Mouse (Mus musculus): Measurements from ENCODE around the gene Wasf2.
"Not testable (repeated sequence)": the region's sequence is repeated elsewhere in the genome, so short reads cannot be mapped to it uniquely, and the experiment has no call there.

The Wasf2 gene

DNA sequence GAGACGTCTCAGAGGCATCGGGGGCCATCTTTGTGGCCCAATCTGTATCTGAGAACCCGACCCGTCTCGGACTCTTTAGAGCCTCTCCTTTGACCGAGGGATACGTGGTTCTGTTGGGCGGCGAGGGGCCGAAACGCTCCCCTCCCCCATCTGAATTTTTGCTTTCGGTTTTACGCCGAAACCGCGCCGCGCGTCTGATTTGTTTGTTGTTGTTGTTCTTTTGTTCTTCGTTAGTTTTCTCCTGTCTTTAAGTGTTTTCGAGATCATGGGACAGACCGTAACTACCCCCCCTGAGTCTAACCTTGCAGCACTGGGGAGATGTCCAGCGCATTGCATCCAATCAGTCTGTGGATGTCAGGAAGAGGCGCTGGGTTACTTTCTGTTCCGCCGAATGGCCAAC, 33.6 kb upstream of the Wasf2 start:
- in situ Hi-C loops (cut with MboI, MseI), result not testable (repeated sequence)

DNA sequence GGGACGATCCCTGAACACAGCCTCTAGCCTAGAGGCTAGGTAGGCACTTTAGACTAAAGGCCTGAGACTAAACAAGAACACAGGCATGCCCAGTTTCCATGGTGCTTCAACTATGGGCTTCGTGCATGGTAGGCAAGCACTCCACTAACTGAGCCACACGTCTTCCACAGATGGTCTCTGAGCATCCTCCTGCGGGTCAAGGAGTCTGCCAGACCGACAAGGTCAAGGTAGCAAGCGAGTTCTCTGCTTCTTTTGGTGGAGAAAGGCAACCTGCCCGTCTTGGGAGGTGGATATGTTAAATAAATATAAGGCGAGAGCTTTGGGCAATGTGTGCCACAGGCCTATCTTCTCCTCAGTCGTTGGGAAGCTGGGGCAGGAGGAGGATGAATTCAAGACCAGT, 28.6 kb upstream of the Wasf2 start:
- in situ Hi-C loops (cut with MboI, MseI), result no loop called here

DNA sequence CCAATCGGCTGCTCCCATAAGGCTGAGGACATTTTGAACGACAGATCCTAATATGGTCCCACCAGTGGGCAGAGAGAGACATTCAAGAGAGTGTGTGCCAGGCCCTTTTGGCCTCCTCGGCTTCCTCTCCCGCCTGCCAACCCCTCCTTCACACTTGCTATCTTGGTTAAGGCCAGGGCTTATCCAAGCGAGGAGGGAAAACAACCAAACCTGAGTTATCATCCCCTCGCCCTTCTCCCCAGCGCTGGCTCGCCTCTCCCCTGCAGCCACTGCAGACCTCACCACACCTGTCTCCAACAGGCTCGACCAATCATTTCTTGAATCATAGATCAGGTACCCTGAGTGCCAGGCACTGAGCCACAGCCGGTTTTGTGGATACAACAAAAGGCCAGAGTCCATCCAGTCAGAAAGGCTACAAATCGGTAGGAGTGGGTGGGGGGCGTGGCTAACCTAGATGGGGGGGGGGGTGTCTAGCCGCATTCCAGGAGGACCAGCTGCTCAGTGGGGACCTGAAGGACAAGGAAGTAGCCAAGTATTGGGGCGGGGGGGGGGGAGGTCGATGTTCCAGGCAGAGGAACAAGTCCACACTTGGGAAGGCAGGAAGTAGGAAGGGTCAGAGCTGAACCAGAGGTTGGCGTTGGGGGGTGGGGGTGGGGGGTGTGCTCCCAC, 26.6 kb upstream of the Wasf2 start:
- in situ Hi-C loops (cut with MboI, MseI), result no loop called here

DNA sequence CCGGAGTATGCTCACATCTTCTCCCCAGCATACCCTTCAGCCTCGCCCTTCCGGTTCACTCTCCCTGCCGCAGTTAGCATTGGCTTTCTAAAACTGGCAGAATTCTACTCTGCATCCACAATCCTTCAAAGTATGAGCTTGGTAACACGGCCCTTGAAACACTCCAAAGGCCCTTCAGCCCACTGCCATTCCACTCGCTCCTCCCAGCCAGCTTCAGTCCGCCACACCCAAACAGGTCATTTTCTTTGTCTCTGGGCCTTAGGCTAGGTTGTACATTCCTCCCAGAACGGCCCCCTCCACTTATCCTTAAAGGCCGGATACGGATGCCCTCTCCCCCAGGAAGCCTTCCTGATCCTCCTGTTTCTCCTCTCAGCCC, 26.1 kb upstream of the Wasf2 start:
- in situ Hi-C loops (cut with MboI, MseI), result no loop called here

DNA sequence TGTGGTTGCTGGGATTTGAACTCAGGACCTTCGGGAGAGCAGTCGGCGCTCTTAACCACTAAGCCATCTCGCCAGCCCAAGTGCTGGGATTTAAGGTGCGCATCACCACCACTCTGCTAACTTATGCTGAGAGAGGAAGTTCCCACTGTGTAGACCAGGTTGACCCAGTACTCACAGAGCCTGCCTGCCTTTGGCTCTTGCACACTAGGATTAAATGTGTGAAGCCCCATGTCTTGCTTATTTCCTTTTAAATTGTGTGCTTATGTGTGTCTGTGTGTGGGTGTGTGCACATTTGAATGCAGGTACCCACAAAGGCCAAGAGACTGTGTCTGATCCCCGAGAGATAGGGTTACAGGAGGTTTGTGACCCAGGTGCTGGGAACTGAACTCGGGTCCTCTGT, 23.6 kb upstream of the Wasf2 start:
- in situ Hi-C loops (cut with MboI, MseI), result no loop called here

DNA sequence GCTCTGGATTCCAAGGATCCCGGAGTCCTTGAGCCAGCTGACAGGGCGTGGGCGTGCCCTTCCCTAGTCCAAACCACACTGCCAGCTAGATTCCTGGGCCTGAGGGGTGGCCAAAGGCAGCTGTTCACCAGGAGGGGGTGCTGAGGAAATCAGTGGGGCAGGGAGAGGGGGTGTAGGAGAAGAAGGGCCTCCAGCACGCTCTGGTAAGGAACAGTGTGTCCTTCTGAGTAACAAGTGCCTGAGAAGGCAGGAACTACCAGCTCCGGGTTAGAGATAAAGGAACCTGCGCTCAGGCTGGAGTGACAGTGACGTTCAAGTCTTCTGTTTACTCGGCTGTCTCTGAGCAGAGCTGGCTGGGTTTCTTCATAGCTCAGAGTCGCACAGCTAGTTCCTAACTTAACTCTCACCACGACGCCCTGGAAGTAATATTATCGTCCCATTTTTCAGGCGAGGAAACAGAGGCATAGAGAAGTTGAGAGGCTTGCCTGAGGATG, 22.5 kb upstream of the Wasf2 start:
- in situ Hi-C loops (cut with MboI, MseI), result no loop called here

DNA sequence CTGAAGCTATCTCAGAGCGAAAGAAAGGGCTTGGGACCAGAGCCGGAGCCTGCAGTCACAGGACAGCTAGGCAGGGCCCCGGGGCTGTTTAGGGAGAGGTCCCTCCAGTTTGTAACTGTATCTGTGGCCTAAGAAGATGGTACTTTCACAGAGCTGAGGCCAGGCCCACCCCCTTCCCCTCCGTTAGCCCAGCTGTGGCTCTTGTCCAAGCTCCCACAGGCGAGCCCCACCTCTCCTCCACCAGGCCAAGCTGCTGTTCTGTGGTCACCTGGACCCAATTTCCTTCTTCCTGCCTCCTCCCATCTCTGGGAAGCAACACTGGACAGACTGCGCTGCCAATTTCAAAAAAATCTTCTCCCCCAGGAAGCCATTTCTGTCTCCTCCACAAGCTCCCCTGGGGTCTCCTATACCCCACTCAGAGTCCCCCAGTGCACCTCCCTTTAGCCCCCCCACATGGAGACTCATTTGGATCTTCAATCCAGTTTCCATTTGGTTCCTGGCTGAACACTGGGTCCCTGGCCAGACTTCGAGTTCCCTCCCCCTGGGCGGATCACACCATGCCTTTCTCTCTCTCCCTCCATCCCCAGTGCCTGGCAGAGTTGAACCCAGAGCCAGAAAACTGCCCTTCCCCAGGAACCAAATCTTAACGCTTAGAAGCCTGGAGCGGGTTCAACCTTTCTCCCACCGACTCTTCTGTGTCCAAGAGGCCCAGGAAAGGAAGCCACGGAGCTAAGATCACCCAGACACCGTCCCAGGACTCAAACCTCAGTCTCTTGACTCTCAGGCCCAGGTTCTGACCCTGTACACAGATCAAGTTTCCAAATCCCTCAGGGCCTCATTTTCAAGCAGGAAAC, 21.6 kb upstream of the Wasf2 start:
- in situ Hi-C loops (cut with MboI, MseI), result no loop called here

DNA sequence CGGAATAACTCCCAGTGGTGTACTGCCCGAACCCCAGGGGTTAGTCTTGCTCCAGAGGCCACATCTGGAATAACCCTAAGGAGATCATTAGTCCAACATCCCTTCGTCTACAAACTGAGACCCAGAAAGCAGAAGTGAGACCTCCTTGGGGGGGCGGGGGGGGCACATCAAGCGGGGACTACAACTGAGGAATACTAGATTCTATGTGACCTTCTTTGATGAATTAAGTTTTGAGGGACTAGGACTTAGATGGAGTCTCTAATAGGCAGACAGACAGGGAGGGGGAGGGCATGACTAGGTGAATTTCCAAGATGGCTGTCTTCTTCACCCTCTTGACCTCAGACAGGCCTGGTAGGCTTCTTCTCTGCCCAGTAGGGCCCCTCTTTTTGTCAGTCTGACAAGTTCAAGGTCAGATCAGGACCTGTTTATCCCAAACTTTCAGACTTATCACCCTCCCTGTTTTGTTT, 20.9 kb upstream of the Wasf2 start:
- in situ Hi-C loops (cut with MboI, MseI), result no loop called here

DNA sequence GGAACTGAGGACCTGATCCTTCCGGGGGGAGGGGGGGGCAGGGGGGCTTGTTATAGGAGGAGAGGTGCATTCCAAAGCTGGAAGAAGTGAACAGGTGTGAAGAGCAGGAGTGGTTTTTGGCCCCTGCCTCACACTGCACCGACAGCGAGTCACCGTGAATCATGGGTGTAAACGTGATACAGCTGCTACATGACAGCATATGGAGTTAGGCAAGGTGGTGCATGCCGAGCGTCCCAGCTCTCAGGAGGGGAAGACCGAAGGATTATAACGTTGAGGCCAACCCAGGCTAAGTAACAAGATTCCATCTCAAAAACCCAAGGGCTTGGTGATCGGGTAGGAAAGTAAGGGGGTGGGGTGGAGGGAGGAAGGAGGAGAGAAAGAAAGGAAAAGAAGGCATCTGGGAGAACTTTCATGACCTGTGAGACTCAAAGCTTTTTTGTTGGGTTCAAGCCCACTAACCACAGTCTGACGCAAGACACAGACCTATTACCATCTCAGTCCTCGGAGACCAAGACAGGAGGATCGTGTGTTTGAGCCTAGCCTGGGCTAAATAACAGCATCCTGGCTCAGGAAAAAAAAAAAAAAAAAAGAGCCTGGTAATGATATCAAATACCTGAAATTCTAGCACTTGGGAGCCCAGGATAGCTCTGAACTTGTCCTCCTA, 18.0 kb upstream of the Wasf2 start:
- in situ Hi-C loops (cut with MboI, MseI), result no loop called here

DNA sequence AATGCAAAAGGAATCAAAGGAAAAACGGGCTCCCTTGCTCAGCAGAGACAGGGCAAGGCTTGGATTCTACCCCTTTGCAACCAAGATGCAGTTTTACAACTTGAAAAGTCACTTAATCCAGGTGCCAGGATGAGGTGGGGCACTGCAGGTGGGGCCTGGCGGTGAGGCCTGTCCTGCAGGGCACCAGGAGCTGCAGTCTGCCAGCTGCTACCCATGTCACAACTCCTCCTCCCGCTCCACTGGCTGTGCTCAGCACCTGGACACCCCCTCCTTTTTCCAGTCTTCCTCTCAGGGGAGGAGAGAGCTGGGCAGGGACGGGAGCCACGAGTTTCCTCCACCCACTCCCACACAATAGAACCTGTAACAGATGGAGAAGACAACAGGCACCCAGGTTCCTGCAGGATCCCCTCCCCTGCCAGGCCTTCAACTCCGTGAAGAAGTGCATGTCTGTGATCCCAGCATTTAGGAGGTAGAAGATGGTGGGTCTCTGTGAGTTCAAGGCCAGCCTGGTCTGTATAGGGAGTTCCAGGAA, 16.9 kb upstream of the Wasf2 start:
- in situ Hi-C loops (cut with MboI, MseI), result no loop called here

DNA sequence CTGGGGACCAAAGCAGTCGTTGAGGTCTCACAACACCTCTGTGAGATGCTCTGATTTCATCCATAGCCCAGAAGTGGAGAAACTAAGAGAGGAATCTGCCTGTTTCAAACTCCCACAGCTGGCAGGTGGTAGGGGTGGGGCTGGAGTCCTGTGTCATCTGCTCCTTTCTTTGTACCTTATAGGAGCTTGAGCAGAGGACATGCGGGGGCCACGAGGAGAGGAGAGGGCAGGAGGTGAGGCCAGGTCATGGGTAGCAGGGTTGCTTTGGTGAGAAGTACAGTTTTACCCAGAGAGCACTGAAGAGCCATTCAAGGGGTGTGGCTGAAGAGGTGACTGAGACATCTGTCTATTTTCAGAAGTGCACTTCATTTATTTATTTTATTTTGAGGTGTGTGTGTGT, 15.5 kb upstream of the Wasf2 start:
- in situ Hi-C loops (cut with MboI, MseI), result no loop called here

DNA sequence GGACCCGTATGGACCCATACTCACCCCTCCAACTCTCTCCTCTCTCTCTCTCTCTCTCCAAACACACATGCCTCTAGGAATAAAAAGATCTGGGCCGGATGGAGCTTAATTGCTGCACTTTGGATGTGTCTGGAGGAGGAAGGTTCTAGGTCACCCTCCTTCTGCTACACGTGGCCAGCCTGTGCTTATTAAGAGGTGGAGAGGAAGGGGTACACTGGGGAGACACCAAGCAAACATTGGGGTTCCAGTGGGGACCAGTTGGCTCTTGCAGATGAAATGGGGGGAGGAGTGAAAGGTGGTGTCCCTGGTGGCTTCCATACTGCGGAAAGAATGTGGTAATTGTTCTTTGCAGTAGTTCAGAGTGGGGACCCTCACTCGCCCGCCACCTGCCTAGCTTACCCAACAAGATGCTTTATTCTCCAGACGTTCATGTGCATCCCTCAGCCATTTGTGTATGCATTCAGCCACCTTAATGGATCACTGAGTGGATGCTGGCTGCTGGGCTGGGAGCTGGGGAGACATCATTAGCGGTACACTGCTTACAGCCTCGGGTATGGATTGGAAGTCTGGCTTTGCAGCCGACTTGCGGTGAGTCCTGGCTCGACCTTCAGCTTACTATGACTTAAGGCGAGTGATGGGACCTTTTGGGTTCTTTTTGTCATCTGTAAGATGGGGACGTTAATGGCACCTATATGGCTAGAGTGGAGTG, 14.4 kb upstream of the Wasf2 start:
- in situ Hi-C loops (cut with MboI, MseI), result no loop called here

DNA sequence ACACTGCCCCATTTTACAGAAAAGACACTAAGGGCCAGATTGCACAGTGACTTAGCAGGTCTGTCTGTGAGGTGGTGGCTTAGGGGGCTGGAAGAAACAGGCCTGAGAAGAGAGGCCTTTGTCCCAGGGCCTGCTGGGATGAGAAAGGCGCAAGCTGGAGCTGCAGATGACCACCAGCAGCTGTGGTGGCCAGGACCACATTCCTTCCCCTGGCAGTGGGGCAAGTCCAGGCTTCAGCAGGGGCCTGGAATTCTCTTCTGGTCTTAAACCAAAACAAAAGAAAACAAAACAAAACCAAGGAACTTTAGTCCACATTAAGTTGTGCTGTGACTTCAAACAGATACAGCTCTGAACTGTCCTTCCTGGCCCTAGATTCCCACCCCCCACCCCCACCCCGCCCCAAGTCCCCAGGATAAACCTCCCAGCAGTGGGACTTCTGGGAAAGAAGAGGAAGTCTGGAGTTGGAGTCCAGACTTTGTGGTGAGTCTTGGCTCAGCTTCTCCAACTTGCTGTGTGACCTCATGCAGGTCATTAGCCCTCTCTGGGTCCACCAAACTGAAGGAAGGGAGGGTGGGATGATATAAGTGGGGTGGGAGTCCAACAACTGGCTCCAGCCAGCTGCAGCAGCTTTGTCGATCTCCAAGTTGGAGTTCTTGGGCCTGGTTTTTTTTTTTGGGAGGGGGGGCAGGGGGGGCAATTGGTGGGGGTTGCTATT, 13.4 kb upstream of the Wasf2 start:
- in situ Hi-C loops (cut with MboI, MseI), result no loop called here

DNA sequence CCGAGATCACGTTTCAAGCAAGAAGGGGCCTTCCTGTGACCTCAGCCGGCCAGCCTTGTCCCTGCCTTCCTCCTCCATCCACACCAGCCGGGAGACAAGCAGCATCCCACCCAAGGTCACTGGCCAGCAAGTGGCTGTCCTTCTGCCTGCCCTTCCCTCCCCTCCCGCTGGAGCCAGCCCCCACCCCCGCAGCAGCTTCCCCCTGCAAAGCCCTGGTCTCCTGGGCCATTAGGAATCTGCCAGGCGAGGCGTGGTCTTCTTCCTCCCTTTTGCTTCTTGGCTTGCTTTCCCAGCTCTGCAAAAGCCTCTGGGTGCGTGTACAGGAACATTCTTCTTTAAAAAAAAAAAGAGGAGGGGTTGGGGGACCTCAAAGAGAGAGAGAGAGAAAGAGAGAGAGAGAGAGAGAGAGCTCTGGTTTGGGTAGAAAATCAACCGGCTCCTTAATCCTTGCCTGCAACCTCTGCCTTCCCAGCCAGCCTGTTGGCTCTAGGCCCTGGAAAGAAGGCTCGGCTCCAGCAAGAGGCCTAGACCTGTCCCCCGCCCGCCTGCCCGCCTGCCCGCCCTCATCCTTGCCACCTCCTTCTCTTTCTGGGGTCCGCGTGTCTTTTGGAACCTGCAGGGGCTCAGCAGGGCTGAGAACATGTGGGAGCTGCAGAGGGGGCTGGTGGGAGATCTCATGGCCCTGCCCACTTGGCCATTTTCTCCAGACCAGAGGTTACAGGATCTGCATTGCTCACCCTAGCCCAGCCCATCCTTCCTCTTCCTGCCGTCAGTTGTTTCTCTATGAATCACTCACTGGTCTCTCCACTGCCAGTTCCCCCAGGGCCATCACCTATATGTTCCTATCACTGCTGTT, 12.5 kb upstream of the Wasf2 start:
- in situ Hi-C loops (cut with MboI, MseI), result no loop called here

DNA sequence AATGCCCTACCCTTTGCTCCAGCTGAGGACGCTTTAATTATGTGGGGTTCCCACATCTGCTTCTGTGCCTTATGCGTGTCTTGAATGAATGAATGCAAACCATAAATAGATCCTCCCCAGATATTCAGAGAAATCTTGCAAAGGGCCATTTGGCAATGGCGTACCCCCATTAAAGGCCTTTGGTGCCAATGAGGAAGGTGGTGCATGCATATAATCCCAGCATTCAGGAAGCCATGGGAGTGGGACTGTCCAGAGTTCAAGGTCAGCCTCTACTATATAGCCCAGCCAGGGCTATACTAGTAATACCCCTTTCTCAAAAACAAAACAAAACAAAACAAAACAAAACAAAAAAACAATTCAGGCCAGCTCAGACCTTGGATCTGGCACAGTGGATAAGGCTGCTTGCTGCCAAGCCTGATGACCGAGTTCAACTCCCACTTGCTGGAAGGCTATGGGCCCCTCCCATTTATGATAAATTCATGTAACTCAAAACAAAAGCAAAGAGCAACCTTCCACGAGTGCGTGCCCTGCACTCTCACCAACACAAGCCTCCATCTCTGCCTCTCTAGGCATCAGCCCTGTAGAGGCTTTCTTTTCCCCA, 11.4 kb upstream of the Wasf2 start:
- in situ Hi-C loops (cut with MboI, MseI), result no loop called here

DNA sequence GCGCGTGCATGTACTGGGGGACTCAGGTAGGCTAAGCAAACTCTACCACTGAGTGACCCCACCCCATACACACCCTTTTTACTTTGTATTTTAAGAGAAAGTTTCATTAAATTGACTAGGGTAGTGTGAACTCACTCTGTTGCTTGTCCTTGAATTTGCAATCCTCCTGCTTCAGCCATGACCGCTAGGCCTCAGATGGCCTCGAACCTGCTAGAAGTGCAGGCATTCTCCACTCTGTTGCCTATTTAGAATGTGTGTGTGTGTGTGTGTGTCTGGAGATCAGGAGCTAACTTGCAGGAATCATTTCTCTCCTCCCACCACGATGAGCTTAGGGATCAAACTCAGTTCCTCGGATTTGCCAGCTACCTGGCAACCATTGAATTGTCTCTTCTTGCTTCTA, 10.7 kb upstream of the Wasf2 start:
- in situ Hi-C loops (cut with MboI, MseI), result no loop called here

DNA sequence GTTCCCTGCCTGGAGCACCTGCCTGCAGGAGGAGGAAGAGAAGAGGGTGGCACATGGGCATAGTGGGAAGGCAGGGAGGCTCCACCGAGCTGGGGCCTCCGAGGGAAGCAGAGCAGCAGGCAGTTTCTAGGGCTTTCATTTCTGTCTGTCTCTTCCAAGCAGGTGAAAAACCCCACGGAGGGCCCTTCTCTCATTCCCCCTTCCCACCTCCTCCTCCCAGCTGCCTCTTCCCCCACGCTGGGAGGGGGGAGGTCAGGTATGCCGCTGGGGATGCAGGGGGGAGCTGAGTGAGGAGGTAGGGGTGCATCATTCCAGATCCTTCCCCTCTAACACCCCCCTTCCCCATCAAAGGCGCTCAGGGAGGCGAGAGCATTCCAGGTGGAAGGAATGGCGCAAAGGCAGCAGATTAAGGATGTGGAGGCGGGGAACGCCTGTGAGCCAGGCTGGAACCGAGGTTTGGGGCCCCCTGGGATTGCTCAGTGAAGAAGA, 9.4 kb upstream of the Wasf2 start:
- in situ Hi-C loops (cut with MboI, MseI), result no loop called here

DNA sequence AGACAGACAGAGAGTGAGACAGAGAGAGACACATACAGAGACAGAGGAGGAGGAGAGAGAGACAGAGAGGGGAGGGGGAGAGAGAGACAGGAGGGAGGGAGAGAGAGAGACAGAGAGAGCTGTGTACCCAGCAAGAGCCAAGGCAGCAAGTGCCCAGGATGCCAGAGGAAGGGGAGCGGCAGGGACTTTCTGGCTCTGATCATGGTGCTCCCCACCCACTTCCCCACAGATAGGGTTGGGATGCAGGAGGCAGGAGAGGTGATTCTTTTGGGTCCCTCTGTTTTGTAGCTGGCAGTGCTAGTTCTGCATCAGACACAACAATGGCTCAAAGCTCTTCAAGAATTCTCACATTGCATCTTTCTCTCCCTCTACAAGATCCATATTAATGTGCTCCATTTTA, 8.9 kb upstream of the Wasf2 start:
- in situ Hi-C loops (cut with MboI, MseI), result no loop called here

DNA sequence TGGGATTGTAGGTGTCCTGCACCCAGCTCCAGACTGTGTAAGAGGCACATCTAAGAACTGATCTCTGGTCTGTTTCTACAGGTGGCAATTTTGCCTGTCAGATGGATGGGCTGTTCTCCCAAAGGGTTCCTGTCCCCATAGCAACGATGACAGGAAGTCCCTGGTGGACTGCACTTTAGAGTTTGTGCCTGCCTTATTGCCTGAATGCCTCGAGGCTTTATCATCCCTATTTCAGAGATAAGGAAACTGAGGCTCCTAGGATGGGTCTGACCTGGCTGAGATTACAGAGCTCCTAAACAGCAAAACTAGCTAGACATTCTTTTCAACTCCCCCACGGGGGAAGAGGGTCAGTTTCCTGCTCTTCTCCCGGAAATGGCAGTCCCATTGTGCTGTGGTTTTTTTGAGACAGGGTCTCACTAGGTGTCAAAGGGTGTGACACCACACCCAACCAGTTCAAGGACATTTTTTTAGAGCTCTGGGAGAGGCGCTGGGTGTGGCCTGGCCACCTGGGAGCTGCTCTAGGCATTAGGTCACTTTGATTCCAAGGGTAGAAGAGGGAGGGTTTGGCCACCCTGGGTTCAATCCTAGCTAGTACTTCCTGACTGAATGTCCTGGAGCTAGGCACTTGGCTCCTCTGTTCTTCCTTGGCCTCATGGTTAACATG, 8.2 kb upstream of the Wasf2 start:
- in situ Hi-C loops (cut with MboI, MseI), result no loop called here

Data from T-helper 1 cell (primary cell).